Comparison of ENCODE assay signal across 10 mouse cellular contexts in genomic region chr11:77836751-77837150, GRCm38 (mm10). TPM values are rescaled to one million over a fixed set of nuclear protein-coding genes. Genes with fewer than 3 reads are reported as not detected.
DNase-seq lines count a peak whose midpoint lies in the region; ATAC-seq and TF ChIP-seq lines count a peak whose summit lies in the region.
"Had no signal": no experiment of that assay in that cellular context is flagged by ENCODE, and none has a peak within 500 bp of the region (broad histone marks: within the 10 kb centered on the region; RNA-seq: fewer than 3 reads in every experiment).

No protein-coding gene starts in this region.

- ATAC-seq in midbrain, embryonic 16.5 days = no peak
- peak; percentile 48; the same call in 1 of the 2 replicates for ATAC-seq in intestine, postnatal 0 days
- ATAC-seq in stomach, embryonic 14.5 days (ENCODE audit: insufficient number of reproducible peaks, insufficient read depth, low FRiP score, low read depth) = no peak

- no peak overlapping the region for H3K4me3 ChIP-seq in midbrain, embryonic 10.5 days
- H3K4me3 ChIP-seq in midbrain, embryonic 16.5 days (ENCODE audit: low read depth, low read length) = no peak overlapping the region
- H3K4me3 ChIP-seq in intestine, postnatal 0 days (ENCODE audit: low read depth, low read length) = no peak overlapping the region
- no peak overlapping the region for H3K4me3 ChIP-seq in stomach, embryonic 14.5 days (ENCODE audit: low read depth, low read length)

- H3K27ac ChIP-seq in midbrain, embryonic 10.5 days (replicated peaks) = 0 out of 2 replicates have a peak overlapping the region, but pooled peaks have one; percentile 38
- H3K27ac ChIP-seq in midbrain, embryonic 16.5 days (ENCODE audit: low read length) = no peak overlapping the region
- H3K27ac ChIP-seq in intestine, postnatal 0 days (ENCODE audit: low read depth, low read length) = peak overlapping the region; percentile 66
- peak overlapping the region; percentile 18; the same call in 1 of the 2 replicates for H3K27ac ChIP-seq in stomach, embryonic 14.5 days (ENCODE audit: low read length)
- H3K27ac ChIP-seq: liver, embryonic 14.5 days had no signal

- no peak overlapping the region for H3K9ac ChIP-seq in midbrain, embryonic 16.5 days (ENCODE audit: low read depth, low read length)
- H3K9ac ChIP-seq in intestine, postnatal 0 days (ENCODE audit: low read depth, low read length) = no peak overlapping the region
- no peak overlapping the region for H3K9ac ChIP-seq in stomach, embryonic 14.5 days (replicated peaks; ENCODE audit: low read depth, low read length)
- H3K9ac ChIP-seq: liver, embryonic 14.5 days had no signal

- DNase-seq in adrenal gland, adult 2 months = peak; percentile 69
- DNase-seq in adrenal gland, adult 8-10 months = no peak
- DNase-seq in midbrain, embryonic 10.5 days (ENCODE audit: low spot score) = no peak
- no peak for DNase-seq in gastrocnemius, adult 18-20 months (ENCODE audit: low spot score)
- DNase-seq in frontal cortex, adult 2 months (ENCODE audit: extremely low spot score in 1 of 2, low spot score in 1 of 2) = no peak
- DNase-seq: cerebellum, postnatal 36 days had no signal

- no peak for TF ChIP-seq CTCF in intestine, postnatal 0 days (IDR thresholded peaks at IDR 0.05; ENCODE audit: low read depth)

- H3K4me2 ChIP-seq in midbrain, embryonic 16.5 days (ENCODE audit: low read length) = no peak overlapping the region
- no peak overlapping the region for H3K4me2 ChIP-seq in intestine, postnatal 0 days (replicated peaks; ENCODE audit: low read depth)
- H3K4me2 ChIP-seq in stomach, embryonic 14.5 days (replicated peaks; ENCODE audit: low read depth, low read length) = no peak overlapping the region

- H3K4me1 ChIP-seq in midbrain, embryonic 10.5 days = peaks cover 20% of the 10 kb centered on the region
- no peaks in the 10 kb centered on the region for H3K4me1 ChIP-seq in midbrain, embryonic 16.5 days (ENCODE audit: control insufficient read depth, insufficient read depth, low read length)
- H3K4me1 ChIP-seq in intestine, postnatal 0 days (replicated peaks; ENCODE audit: control insufficient read depth, insufficient read depth, low read length) = no peaks in the 10 kb centered on the region
- peaks cover 10% of the 10 kb centered on the region for H3K4me1 ChIP-seq in stomach, embryonic 14.5 days (ENCODE audit: control insufficient read depth, insufficient read depth, low read length)

- H3K9me3 ChIP-seq in midbrain, embryonic 10.5 days (replicated peaks) = no peaks in the 10 kb centered on the region
- no peaks in the 10 kb centered on the region for H3K9me3 ChIP-seq in midbrain, embryonic 16.5 days (replicated peaks; ENCODE audit: control insufficient read depth, low read length, poor library complexity, severe bottlenecking)
- H3K9me3 ChIP-seq in intestine, postnatal 0 days (ENCODE audit: control insufficient read depth) = no peaks in the 10 kb centered on the region
- no peaks in the 10 kb centered on the region for H3K9me3 ChIP-seq in stomach, embryonic 14.5 days (ENCODE audit: control insufficient read depth, low read depth, low read length)

- H3K36me3 ChIP-seq in midbrain, embryonic 10.5 days = peaks cover 88% of the 10 kb centered on the region
- H3K36me3 ChIP-seq in midbrain, embryonic 16.5 days (ENCODE audit: control insufficient read depth, insufficient read depth, low read length) = peaks cover 27% of the 10 kb centered on the region
- peaks cover 84% of the 10 kb centered on the region for H3K36me3 ChIP-seq in intestine, postnatal 0 days (ENCODE audit: control insufficient read depth, insufficient read depth)
- peaks cover 20% of the 10 kb centered on the region; the same call in 1 of the 2 replicates for H3K36me3 ChIP-seq in stomach, embryonic 14.5 days (ENCODE audit: control insufficient read depth, insufficient read depth, low read length)

- peaks cover 5% of the 10 kb centered on the region for H3K27me3 ChIP-seq in midbrain, embryonic 10.5 days (ENCODE audit: low read depth, poor library complexity, severe bottlenecking)
- no peaks in the 10 kb centered on the region for H3K27me3 ChIP-seq in midbrain, embryonic 16.5 days (ENCODE audit: control insufficient read depth, insufficient read depth, low read depth, low read length)
- H3K27me3 ChIP-seq in intestine, postnatal 0 days (replicated peaks; ENCODE audit: control insufficient read depth, insufficient read depth, low read length) = no peaks in the 10 kb centered on the region
- H3K27me3 ChIP-seq in stomach, embryonic 14.5 days (ENCODE audit: control insufficient read depth, insufficient read depth, low read length) = no peaks in the 10 kb centered on the region

- 68% methylated on average over 4 of the region's 4 CpGs for WGBS in midbrain, embryonic 10.5 days
- WGBS in midbrain, embryonic 16.5 days = 76% methylated on average over 4 of the region's 4 CpGs
- WGBS in intestine, postnatal 0 days = 39% methylated on average over 4 of the region's 4 CpGs
- 42% methylated on average over 4 of the region's 4 CpGs for WGBS in stomach, embryonic 14.5 days

RNA-seq across cellular contexts. Expression of gene Gm10277, which starts 49.2 kb away (rescaled TPM):
- total RNA-seq in adrenal gland, adult 2 months (2021) = not detected
- not detected in 2 replicates for polyA plus RNA-seq in adrenal gland, adult 2 months (2012; rRNA removed)
- total RNA-seq in adrenal gland, adult 8-10 months (2022) = not detected
- 1.4 and 1.5 TPM in 2 replicates for polyA plus RNA-seq in midbrain, embryonic 10.5 days (2016; fragmentation: Nextera tagmentation; extraction: Ambion mirVana)
- 2.0 and 2.5 TPM in 2 replicates for polyA plus RNA-seq in midbrain, embryonic 16.5 days (2015; fragmentation: Nextera tagmentation; extraction: Ambion mirVana)
- 0.53 and 0.72 TPM in 2 replicates for polyA plus RNA-seq in intestine, postnatal 0 days (2015; fragmentation: Nextera tagmentation; extraction: Ambion mirVana)
- 1.2 and 1.5 TPM in 2 replicates for polyA plus RNA-seq in stomach, embryonic 14.5 days (2014; fragmentation: Nextera tagmentation; extraction: Ambion mirVana)
- not detected for total RNA-seq in gastrocnemius, adult 18-20 months (2021)
- not detected in 2 replicates for polyA plus RNA-seq in frontal cortex, adult 2 months (2012; rRNA removed)

RNA-seq across cellular contexts. Expression of gene Pipox, which starts 57.1 kb away (rescaled TPM):
- total RNA-seq in adrenal gland, adult 2 months (2021) = 1 to 10 TPM in 1 of 2 experiments, under 1 TPM in 1; 0.35 to 1.8 TPM
- polyA plus RNA-seq in adrenal gland, adult 2 months (2012; rRNA removed) = 3.0 and 4.3 TPM in 2 replicates
- 1 to 10 TPM in 2 of 4 experiments, under 1 TPM in 2; 0.89 to 2.4 (median 1.5) TPM for total RNA-seq in adrenal gland, adult 8-10 months (2022)
- polyA plus RNA-seq in midbrain, embryonic 10.5 days (2016; fragmentation: Nextera tagmentation; extraction: Ambion mirVana) = 9.0 and 16.5 TPM in 2 replicates
- 6.0 and 7.5 TPM in 2 replicates for polyA plus RNA-seq in midbrain, embryonic 16.5 days (2015; fragmentation: Nextera tagmentation; extraction: Ambion mirVana)
- 45.7 and 57.1 TPM in 2 replicates for polyA plus RNA-seq in intestine, postnatal 0 days (2015; fragmentation: Nextera tagmentation; extraction: Ambion mirVana)
- 13.4 and 14.2 TPM in 2 replicates for polyA plus RNA-seq in stomach, embryonic 14.5 days (2014; fragmentation: Nextera tagmentation; extraction: Ambion mirVana)
- total RNA-seq in gastrocnemius, adult 18-20 months (2021) = not detected
- 7.0 and 8.6 TPM in 2 replicates for polyA plus RNA-seq in frontal cortex, adult 2 months (2012; rRNA removed)
